Mouse (Mus musculus) hindbrain, embryonic 13.5 days (tissue): Measurements from ENCODE around the gene Kctd20. TPM values are rescaled to one million over a fixed set of nuclear protein-coding genes. Genes with fewer than 3 reads are reported as not detected.

Experiments used
- ATAC-seq: fragments of 200-750 bp; cut with Nextera tagmentation; 2 replicates; pipeline ENCODE4 v1.8.0; 2017; ENCODE audit warnings: moderate TSS enrichment; ENCODE audit not compliant: low FRiP score
- H3K27ac ChIP-seq: fragments of 300-500 bp; sonication (generic); 2 replicates; pipeline ENCODE4 v1.5.1; 2015; ENCODE audit warnings: inconsistent platforms, mild to moderate bottlenecking, moderate library complexity
- H3K27me3 ChIP-seq: fragments of 300-500 bp; sonication (generic); 2 replicates; pipeline ENCODE4 v1.6.1; 2015; ENCODE audit warnings: mild to moderate bottlenecking, inconsistent platforms
- H3K36me3 ChIP-seq: fragments of 300-500 bp; sonication (generic); 2 replicates; pipeline ENCODE4 v1.6.1; 2015; ENCODE audit warnings: mild to moderate bottlenecking, inconsistent platforms
- H3K4me1 ChIP-seq: fragments of 300-500 bp; sonication (generic); replicated peaks from 2 replicates; pipeline ENCODE4 v1.6.1; 2015; ENCODE audit warnings: inconsistent platforms
- H3K4me2 ChIP-seq: fragments of 300-500 bp; sonication (generic); 2 replicates; pipeline ENCODE4 v1.6.1; 2015; ENCODE audit warnings: inconsistent platforms, mild to moderate bottlenecking, moderate library complexity
- H3K4me3 ChIP-seq: fragments of 300-500 bp; sonication (generic); 2 replicates; pipeline ENCODE4 v1.5.1; 2015; ENCODE audit warnings: mild to moderate bottlenecking, inconsistent platforms
- H3K9ac ChIP-seq: fragments of 300-500 bp; sonication (generic); 2 replicates; pipeline ENCODE4 v1.6.1; 2015; ENCODE audit warnings: mild to moderate bottlenecking, inconsistent platforms
- H3K9me3 ChIP-seq: fragments of 300-500 bp; sonication (generic); 2 replicates; pipeline ENCODE4 v1.6.1; 2016; ENCODE audit warnings: inconsistent platforms
- WGBS: fragments of 180-500 bp; shearing (Covaris S2); methylation state at CpG from one replicate; pipeline ENCODE4 v1.1.7; 2015; 5-methylcytosine and 5-hydroxymethylcytosine counted together
- polyA plus RNA-seq: library from polyadenylated mRNA; unstranded; fragments of >200 nt; fragmentation: Nextera tagmentation; extraction: Ambion mirVana; gene quantifications from 2 replicates; pipeline ENCODE4 v1.2.1, GENCODE M21; 2015

The Kctd20 gene
- polyA plus RNA-seq, 1 experiment from 2014 or later = 96.0 TPM

DNA sequence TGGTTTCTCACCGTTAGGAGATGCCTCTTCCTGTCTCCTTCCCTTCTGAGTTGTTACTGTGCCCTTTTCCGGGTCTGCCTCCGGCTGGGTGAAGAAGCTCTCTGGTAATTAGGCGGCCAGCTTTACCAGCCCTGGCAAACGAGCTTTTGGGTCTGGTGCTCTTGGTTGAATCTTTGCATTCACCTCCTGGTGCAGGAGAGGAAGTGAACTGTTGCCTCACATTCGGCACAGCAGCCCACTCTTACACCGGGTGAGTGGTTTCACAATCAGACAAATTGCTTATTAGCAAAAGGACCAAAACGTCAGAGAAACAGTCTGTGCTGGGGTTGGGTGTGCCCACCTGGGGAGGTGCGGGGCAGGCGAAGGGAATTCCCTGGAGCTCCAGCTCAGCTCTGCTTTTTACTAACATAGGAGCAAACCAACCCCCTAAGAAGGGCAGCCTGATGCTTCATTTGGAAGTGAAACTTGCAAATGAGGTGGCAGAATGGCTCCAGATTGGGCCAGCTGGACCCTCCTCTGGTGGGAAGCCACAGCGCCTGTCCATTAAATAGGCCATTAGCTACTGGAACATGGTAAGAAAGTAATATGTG is 15.4 kb downstream of the Kctd20 start:
- 80% methylated on average over 11 of the region's 11 CpGs for WGBS
- Histone ChIP-seq H3K4me1 (no peaks in the 10 kb centered on the region), H3K9ac (no peak overlapping the region), H3K27ac (no peak overlapping the region), H3K4me2 (no peak overlapping the region), H3K36me3 (peaks cover 100% of the 10 kb centered on the region), H3K27me3 (no peaks in the 10 kb centered on the region), H3K4me3 (no peak overlapping the region), H3K9me3 (no peaks in the 10 kb centered on the region)
- ATAC-seq = no peak

DNA sequence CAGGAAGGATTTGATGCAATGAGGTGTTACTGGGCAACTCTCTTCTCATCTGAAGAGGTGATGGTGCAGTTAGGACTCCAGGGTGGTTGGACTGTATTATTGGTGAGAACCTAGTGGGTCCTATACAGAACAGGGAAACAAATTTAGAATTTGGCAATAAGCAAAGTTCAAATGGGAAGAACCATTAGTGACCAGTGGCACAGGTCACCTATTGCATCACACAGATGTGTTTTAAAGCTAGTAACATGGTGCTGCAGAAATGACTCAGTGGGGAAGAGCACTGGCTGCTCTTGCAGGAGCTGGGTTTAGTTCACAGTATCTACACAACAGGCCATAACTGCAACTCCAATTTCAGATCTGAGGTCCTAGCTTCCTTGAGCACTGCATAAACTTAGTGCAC is 18.4 kb downstream of the Kctd20 start:
- Histone ChIP-seq H3K9ac (no peak overlapping the region), H3K36me3 (peaks cover 100% of the 10 kb centered on the region), H3K27me3 (no peaks in the 10 kb centered on the region), H3K9me3 (no peaks in the 10 kb centered on the region), H3K4me1 (no peaks in the 10 kb centered on the region), H3K4me3 (no peak overlapping the region), H3K4me2 (no peak overlapping the region), H3K27ac (no peak overlapping the region)
- ATAC-seq = no peak

DNA sequence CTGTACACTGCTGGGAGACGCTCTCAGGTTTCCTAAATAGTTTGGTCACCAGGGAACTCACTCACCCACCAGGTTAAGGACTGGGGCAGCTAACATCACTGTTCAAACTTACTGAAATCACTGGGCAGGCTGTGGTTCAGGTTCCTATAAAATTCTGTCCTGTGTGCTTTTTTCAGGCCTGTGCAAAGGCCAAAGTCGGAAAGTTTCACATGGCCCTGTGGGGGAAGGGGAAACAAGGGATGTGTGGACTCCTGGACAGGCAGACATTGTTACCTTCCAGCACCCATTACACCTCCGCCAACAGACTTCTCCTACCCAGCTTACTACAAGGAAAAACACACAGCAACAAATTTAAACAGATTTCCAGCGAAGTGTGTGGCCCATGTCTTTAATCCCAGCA is 27.3 kb downstream of the Kctd20 start:
- H3K27me3 ChIP-seq = no peaks in the 10 kb centered on the region
- H3K9me3 ChIP-seq = no peaks in the 10 kb centered on the region
- no peak for ATAC-seq
- no peak overlapping the region for H3K9ac ChIP-seq
- peaks cover 91% of the 10 kb centered on the region for H3K36me3 ChIP-seq
- no peak overlapping the region for H3K4me3 ChIP-seq
- no peak overlapping the region for H3K4me2 ChIP-seq
- H3K27ac ChIP-seq = no peak overlapping the region
- 96% methylated on average over 4 of the region's 4 CpGs for WGBS
- no peaks in the 10 kb centered on the region for H3K4me1 ChIP-seq

DNA sequence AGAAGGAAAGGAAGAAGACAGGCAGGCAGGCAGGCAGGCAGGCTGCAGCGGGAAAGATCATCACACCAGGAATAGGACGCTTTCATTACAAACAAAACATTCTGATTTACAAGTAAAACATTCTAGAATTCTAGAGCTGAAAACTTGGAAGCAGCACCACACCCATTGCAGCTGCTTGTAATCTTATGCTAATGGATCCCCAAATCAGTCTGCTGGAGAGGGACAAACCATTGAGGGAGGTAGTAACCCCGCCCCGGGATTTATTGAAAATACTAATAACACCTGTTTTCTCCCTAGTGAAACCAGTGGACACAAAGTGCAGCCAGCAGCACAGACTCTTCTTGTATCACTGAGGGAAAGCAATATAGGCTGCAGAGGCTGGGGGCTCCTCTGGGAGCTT is 29.3 kb downstream of the Kctd20 start:
- no peak overlapping the region for H3K27ac ChIP-seq
- H3K4me2 ChIP-seq = no peak overlapping the region
- ATAC-seq = no peak
- H3K4me3 ChIP-seq = no peak overlapping the region
- no peaks in the 10 kb centered on the region for H3K9me3 ChIP-seq
- H3K36me3 ChIP-seq = peaks cover 89% of the 10 kb centered on the region
- no peaks in the 10 kb centered on the region for H3K4me1 ChIP-seq
- 93% methylated on average over 4 of the region's 4 CpGs for WGBS
- no peak overlapping the region for H3K9ac ChIP-seq
- no peaks in the 10 kb centered on the region for H3K27me3 ChIP-seq

DNA sequence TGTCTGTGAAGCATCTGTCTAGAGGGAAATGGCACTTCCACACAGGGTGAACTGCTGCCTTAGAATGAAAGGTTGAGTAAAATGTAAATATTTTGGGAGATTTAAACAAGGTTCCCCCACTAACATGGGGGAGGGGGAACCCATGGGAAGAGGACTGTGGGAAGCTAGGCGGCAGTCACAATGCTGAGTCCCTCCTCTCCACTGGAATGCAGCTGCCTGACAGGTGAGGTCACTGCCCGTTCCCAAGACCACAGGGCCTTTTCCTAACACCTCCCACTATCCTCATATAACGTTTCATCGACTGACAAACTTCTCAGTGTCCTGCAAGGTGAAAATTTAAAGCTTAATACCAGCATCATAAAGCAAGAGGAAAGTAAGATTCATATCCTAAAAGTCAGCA is 30.8 kb downstream of the Kctd20 start:
- no peaks in the 10 kb centered on the region for H3K27me3 ChIP-seq
- 55% methylated on average over 4 of the region's 4 CpGs for WGBS
- ATAC-seq = no peak
- H3K4me1 ChIP-seq = no peaks in the 10 kb centered on the region
- H3K9ac ChIP-seq = no peak overlapping the region
- H3K4me3 ChIP-seq = no peak overlapping the region
- no peaks in the 10 kb centered on the region for H3K9me3 ChIP-seq
- H3K27ac ChIP-seq = no peak overlapping the region
- no peak overlapping the region for H3K4me2 ChIP-seq
- H3K36me3 ChIP-seq = peaks cover 90% of the 10 kb centered on the region

DNA sequence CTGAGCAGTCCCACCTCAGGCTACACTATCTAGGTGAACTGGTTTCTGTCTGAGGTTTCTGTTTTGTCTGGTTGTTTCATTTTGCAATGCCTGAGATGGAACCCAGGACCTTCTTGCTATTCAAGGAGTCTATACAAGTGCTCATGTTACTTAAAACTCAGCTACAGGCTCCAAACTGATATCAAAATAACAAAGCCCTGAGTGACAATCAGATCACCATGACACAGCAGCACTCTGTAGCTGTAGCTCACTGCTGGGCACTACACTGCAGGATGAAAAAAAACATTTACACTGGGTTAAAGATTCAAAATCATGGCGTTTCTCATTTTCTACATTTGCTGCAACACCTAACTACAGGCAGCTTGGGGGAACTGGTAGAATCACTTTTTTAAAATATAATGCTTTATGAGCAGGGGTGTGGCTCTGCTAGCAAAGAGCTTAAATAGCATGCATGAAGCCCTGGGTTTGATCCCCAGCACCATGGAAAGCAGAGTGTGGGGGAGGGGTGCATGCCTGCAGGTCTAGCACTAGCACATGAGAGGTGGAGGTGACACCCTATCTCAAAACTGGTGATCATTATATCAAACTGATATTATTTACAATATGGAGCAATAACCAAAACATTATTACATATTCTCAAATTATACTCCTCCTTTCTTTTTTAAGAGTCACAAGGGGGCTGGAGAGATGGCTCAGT is 33.1 kb downstream of the Kctd20 start:
- no peak for ATAC-seq

DNA sequence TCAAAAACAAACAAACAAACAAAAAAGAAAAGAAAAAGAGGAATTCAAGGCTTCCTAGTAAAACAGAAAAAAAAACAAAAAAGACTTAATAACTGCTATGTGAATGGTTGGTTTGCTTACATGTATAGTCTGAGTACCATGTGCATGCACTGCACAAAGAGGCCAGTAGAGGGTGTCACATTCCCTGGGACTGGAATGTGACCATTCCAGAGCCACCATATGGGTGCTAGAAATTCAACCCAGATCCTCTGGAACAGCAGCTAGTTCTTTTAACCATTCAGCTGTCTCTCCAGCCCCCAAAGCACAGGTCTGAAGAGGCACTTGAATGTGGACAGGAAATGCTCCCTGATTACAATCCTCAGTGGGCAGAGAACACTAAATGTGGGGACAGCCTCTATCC is 35.1 kb downstream of the Kctd20 start:
- Histone ChIP-seq H3K9me3 (no peaks in the 10 kb centered on the region), H3K27me3 (no peaks in the 10 kb centered on the region), H3K4me1 (0 out of 2 replicates have a peak, but pooled peaks cover 4% of the 10 kb centered on the region), H3K9ac (no peak overlapping the region), H3K4me3 (no peak overlapping the region), H3K4me2 (no peak overlapping the region), H3K27ac (no peak overlapping the region), H3K36me3 (peaks cover 96% of the 10 kb centered on the region)
- ATAC-seq = no peak

More for the DNA sequence above, 33.1 kb downstream of the Kctd20 start:
- 92% methylated on average over 1 of the region's 1 CpGs for WGBS
- Histone ChIP-seq H3K4me1 (no peaks in the 10 kb centered on the region), H3K4me3 (no peak overlapping the region), H3K9me3 (no peaks in the 10 kb centered on the region), H3K4me2 (no peak overlapping the region), H3K27ac (no peak overlapping the region), H3K9ac (no peak overlapping the region), H3K36me3 (peaks cover 91% of the 10 kb centered on the region), H3K27me3 (no peaks in the 10 kb centered on the region)

DNA sequence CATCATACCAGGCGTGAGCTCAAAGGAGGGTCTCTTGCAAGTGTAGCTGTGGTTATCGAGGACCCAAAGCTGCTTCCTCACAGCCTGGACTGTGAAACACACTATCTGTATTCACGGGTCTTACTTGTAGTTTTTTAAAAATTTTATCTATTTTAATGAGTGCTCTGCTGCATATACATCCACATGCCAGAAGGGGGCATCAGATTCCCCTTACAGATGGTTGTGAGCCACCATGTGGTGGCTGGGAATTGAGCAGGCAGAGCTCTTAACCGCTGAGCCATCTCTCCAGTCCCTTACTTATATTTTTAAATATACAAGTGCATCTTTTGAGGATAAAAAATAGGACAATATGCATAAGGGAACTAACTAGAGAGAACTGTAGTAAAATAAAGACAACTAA is 36.0 kb downstream of the Kctd20 start:
- Histone ChIP-seq H3K4me1 (0 out of 2 replicates have a peak, but pooled peaks cover 5% of the 10 kb centered on the region), H3K27me3 (no peaks in the 10 kb centered on the region), H3K9me3 (no peaks in the 10 kb centered on the region), H3K27ac (no peak overlapping the region), H3K4me3 (no peak overlapping the region), H3K4me2 (no peak overlapping the region), H3K9ac (no peak overlapping the region), H3K36me3 (peaks cover 90% of the 10 kb centered on the region)
- ATAC-seq = no peak
- 71% methylated on average over 4 of the region's 4 CpGs for WGBS

DNA sequence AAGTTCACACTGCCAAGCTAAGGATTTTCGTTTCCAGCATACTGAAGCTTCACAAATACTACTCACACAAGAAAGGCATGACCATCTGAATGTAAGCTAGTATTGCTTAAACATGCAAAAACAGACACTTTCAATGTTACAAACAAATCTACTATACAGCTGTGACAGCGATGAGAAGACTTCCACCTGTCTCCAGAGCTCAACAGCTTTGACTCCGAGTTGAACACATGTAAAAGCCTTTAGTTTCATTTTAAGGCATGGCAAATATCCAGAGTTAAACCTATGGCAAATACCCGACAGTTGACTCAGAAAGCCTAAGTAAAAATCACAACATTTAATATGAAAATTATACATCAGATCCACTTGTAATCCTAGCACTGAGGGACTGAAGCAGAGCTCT is 36.5 kb downstream of the Kctd20 start:
- no peak overlapping the region for H3K4me3 ChIP-seq
- H3K9ac ChIP-seq = no peak overlapping the region
- no peak overlapping the region for H3K27ac ChIP-seq
- H3K4me1 ChIP-seq = 0 out of 2 replicates have a peak, but pooled peaks cover 5% of the 10 kb centered on the region
- H3K9me3 ChIP-seq = no peaks in the 10 kb centered on the region
- H3K36me3 ChIP-seq = peaks cover 84% of the 10 kb centered on the region
- 95% methylated on average over 4 of the region's 4 CpGs for WGBS
- H3K27me3 ChIP-seq = no peaks in the 10 kb centered on the region
- ATAC-seq = no peak
- H3K4me2 ChIP-seq = no peak overlapping the region

DNA sequence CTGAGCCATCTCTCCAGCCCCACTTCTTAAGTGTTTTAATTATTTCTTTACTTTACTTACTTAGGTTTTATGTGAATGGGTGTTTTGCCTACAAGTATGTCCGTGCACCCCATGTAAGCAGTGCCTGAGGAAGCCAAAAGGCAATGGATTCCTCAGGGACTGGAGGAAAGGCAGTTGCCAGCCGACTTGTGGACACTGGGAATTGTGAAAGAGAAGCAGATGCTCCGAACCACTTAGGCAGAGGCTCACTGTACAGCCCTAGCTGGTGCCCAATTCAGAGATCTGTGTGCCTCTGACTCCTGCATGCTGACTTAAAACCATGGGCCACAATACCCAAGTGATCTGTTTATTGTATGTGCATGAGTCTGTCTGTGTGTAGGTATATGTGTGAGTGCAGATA is 37.2 kb downstream of the Kctd20 start:
- H3K36me3 ChIP-seq = peaks cover 80% of the 10 kb centered on the region
- no peak overlapping the region for H3K4me3 ChIP-seq
- no peaks in the 10 kb centered on the region for H3K27me3 ChIP-seq
- H3K27ac ChIP-seq = no peak overlapping the region
- ATAC-seq = no peak
- WGBS = 89% methylated on average over 3 of the region's 3 CpGs
- 0 out of 2 replicates have a peak, but pooled peaks cover 5% of the 10 kb centered on the region for H3K4me1 ChIP-seq
- H3K4me2 ChIP-seq = no peak overlapping the region
- H3K9me3 ChIP-seq = no peaks in the 10 kb centered on the region
- no peak overlapping the region for H3K9ac ChIP-seq

DNA sequence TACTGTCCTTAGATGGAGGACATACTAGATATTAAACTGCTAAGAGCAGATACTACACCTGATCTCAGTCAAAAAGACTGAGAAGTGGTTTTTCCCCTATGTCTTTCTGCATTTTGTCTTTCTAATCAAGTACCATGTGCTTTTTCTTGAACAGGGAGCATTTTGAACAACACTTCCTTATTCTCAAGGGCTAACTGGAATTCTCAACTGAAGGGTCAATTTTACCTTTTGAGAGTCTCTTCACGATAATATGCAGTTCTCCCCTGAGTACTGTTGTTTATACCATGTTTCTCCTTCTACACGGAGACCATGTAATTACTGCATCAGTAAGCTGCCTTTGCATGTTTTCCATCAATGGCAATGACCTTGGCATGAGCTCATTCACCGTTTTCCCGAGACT is 38.3 kb downstream of the Kctd20 start:
- ATAC-seq = no peak
- Histone ChIP-seq H3K9me3 (no peaks in the 10 kb centered on the region), H3K4me3 (no peak overlapping the region), H3K4me2 (no peak overlapping the region), H3K27me3 (no peaks in the 10 kb centered on the region), H3K27ac (no peak overlapping the region), H3K9ac (no peak overlapping the region), H3K36me3 (peaks cover 80% of the 10 kb centered on the region), H3K4me1 (0 out of 2 replicates have a peak, but pooled peaks cover 5% of the 10 kb centered on the region)
- WGBS = 83% methylated on average over 4 of the region's 4 CpGs

DNA sequence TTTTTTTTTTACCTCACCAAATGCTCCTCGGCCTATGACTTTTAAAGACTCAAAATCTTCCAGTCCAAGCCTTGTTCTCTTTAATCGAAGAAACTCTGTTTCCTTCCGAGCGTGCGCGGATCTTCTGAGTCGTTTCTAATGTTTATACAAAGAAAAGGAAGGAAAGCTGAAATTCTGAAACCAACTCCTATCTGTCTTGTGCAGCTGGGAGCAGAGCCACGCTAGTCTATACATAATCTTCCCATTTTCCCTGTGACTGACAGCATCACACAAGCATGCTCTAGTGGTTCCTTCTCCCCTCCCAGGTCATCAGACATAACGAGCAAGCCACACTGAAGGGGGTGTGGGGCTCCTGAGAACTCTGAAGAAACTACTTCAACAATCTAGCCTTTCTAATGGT is 39.5 kb downstream of the Kctd20 start:
- Histone ChIP-seq H3K36me3 (peaks cover 72% of the 10 kb centered on the region), H3K9me3 (no peaks in the 10 kb centered on the region), H3K27ac (no peak overlapping the region), H3K4me1 (0 out of 2 replicates have a peak, but pooled peaks cover 5% of the 10 kb centered on the region), H3K9ac (no peak overlapping the region), H3K27me3 (no peaks in the 10 kb centered on the region), H3K4me3 (no peak overlapping the region), H3K4me2 (no peak overlapping the region)
- WGBS = 89% methylated on average over 9 of the region's 9 CpGs
- ATAC-seq = no peak

DNA sequence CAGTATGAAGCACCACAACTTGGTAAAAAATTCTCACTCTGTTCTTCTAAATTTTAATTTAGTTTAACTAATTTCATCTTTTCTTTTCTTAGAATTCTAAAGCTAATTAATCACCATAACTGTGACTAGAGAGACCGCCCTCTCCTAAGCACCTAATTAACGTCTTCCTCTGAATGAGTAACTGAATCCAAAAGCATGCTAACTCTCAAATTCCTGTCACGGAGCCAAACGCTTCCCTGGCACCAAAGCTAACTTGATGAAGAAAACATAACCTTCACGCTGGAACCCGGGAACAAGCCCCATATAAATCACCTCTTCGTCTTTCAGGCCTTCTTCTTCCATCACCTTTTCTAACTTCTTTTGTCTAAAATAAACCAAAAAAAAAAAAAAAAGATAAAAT is 40.4 kb downstream of the Kctd20 start:
- no peak overlapping the region for H3K4me2 ChIP-seq
- H3K27ac ChIP-seq = no peak overlapping the region
- ATAC-seq = no peak
- no peaks in the 10 kb centered on the region for H3K27me3 ChIP-seq
- H3K4me1 ChIP-seq = 0 out of 2 replicates have a peak, but pooled peaks cover 5% of the 10 kb centered on the region
- 65% methylated on average over 7 of the region's 7 CpGs for WGBS
- no peak overlapping the region for H3K9ac ChIP-seq
- H3K36me3 ChIP-seq = peaks cover 72% of the 10 kb centered on the region
- H3K9me3 ChIP-seq = no peaks in the 10 kb centered on the region
- no peak overlapping the region for H3K4me3 ChIP-seq
